Mouse (Mus musculus): ENCODE results near the gene Sepsecs. TPM values are rescaled to one million over a fixed set of nuclear protein-coding genes. Genes with fewer than 3 reads are reported as not detected.

Gene Sepsecs
- polyA plus RNA-seq, 1 experiment from 2014 or later: 9.0 TPM

- H3K36me3 ChIP-seq (ENCODE audit: insufficient read depth, low read length): peaks cover 16% of the 10 kb centered on the region
- H3K27me3 ChIP-seq (replicated peaks; ENCODE audit: insufficient read depth, low read length): no peaks in the 10 kb centered on the region
- H3K9ac ChIP-seq (replicated peaks; ENCODE audit: low read depth): no peak overlapping the region
- H3K4me3 ChIP-seq (ENCODE audit: low read depth, low read length): no peak overlapping the region
- WGBS: 91% methylated on average over 7 of the region's 7 CpGs
- H3K4me2 ChIP-seq (replicated peaks; ENCODE audit: low read depth, low read length): no peak overlapping the region
- H3K4me1 ChIP-seq (ENCODE audit: insufficient read depth, low read depth, low read length): no peaks in the 10 kb centered on the region
- TF ChIP-seq CTCF (IDR thresholded peaks at IDR 0.05): no peak
- no peaks in the 10 kb centered on the region for H3K9me3 ChIP-seq (ENCODE audit: low read length)
- H3K27ac ChIP-seq (ENCODE audit: low read length): no peak overlapping the region
- no peak for ATAC-seq
- no peak for DNase-seq (ENCODE audit: low spot score)
These were observed 16.9 kb downstream of the Sepsecs start for GRCm38 (mm10) chr5:52652606-52653005.

- ATAC-seq (no peak), DNase-seq (ENCODE audit: low spot score) (no peak)
- no peaks in the 10 kb centered on the region for H3K9me3 ChIP-seq (ENCODE audit: low read length)
- peaks cover 16% of the 10 kb centered on the region for H3K36me3 ChIP-seq (ENCODE audit: insufficient read depth, low read length)
- no peak overlapping the region for H3K9ac ChIP-seq (replicated peaks; ENCODE audit: low read depth)
- H3K4me3 ChIP-seq (ENCODE audit: low read depth, low read length): no peak overlapping the region
- no peak overlapping the region for H3K4me2 ChIP-seq (replicated peaks; ENCODE audit: low read depth, low read length)
- H3K27ac ChIP-seq (ENCODE audit: low read length): no peak overlapping the region
- no peak for TF ChIP-seq EP300 (IDR thresholded peaks at IDR 0.05)
- TF ChIP-seq CTCF (IDR thresholded peaks at IDR 0.05): no peak
- 92% methylated on average over 1 of the region's 1 CpGs for WGBS
- H3K27me3 ChIP-seq (replicated peaks; ENCODE audit: insufficient read depth, low read length): no peaks in the 10 kb centered on the region
- H3K4me1 ChIP-seq (ENCODE audit: insufficient read depth, low read depth, low read length): no peaks in the 10 kb centered on the region
These were observed 17.4 kb downstream of the Sepsecs start for GRCm38 (mm10) chr5:52652086-52652485.

- no peak overlapping the region for H3K4me3 ChIP-seq (ENCODE audit: low read depth, low read length)
- no peak overlapping the region for H3K9ac ChIP-seq (replicated peaks; ENCODE audit: low read depth)
- peaks cover 28% of the 10 kb centered on the region for H3K36me3 ChIP-seq (ENCODE audit: insufficient read depth, low read length)
- no peak for DNase-seq (ENCODE audit: low spot score)
- ATAC-seq: no peak
- WGBS: 55% methylated on average over 9 of the region's 9 CpGs
- TF ChIP-seq EP300 (IDR thresholded peaks at IDR 0.05): no peak
- TF ChIP-seq CTCF (IDR thresholded peaks at IDR 0.05): no peak
- no peak overlapping the region for H3K4me2 ChIP-seq (replicated peaks; ENCODE audit: low read depth, low read length)
- H3K27ac ChIP-seq (ENCODE audit: low read length): no peak overlapping the region
- no peaks in the 10 kb centered on the region for H3K9me3 ChIP-seq (ENCODE audit: low read length)
- no peaks in the 10 kb centered on the region for H3K27me3 ChIP-seq (replicated peaks; ENCODE audit: insufficient read depth, low read length)
- H3K4me1 ChIP-seq (ENCODE audit: insufficient read depth, low read depth, low read length): no peaks in the 10 kb centered on the region
These were observed 25.3 kb downstream of the Sepsecs start for GRCm38 (mm10) chr5:52643947-52644840.

- H3K9ac ChIP-seq (replicated peaks; ENCODE audit: low read depth): no peak overlapping the region
- H3K4me2 ChIP-seq (replicated peaks; ENCODE audit: low read depth, low read length): no peak overlapping the region
- H3K27me3 ChIP-seq (replicated peaks; ENCODE audit: insufficient read depth, low read length): no peaks in the 10 kb centered on the region
- no peaks in the 10 kb centered on the region for H3K4me1 ChIP-seq (ENCODE audit: insufficient read depth, low read depth, low read length)
- DNase-seq (ENCODE audit: low spot score) (no peak), ATAC-seq (no peak)
- no peak overlapping the region for H3K27ac ChIP-seq (ENCODE audit: low read length)
- peaks cover 28% of the 10 kb centered on the region for H3K36me3 ChIP-seq (ENCODE audit: insufficient read depth, low read length)
- no peaks in the 10 kb centered on the region for H3K9me3 ChIP-seq (ENCODE audit: low read length)
- 91% methylated on average over 6 of the region's 6 CpGs for WGBS
- TF ChIP-seq EP300 (IDR thresholded peaks at IDR 0.05): no peak
- TF ChIP-seq CTCF (IDR thresholded peaks at IDR 0.05): no peak
- no peak overlapping the region for H3K4me3 ChIP-seq (ENCODE audit: low read depth, low read length)
These were observed 27.8 kb downstream of the Sepsecs start for GRCm38 (mm10) chr5:52641736-52642135.

GRCm38 (mm10) chr5:52638916-52639315, 30.6 kb downstream of the Sepsecs start:
- no peak overlapping the region for H3K27ac ChIP-seq (ENCODE audit: low read length)
- H3K4me1 ChIP-seq (ENCODE audit: insufficient read depth, low read depth, low read length): no peaks in the 10 kb centered on the region
- H3K36me3 ChIP-seq (ENCODE audit: insufficient read depth, low read length): peaks cover 19% of the 10 kb centered on the region; the same call in 1 of the 2 replicates
- no peak overlapping the region for H3K9ac ChIP-seq (replicated peaks; ENCODE audit: low read depth)
- no peaks in the 10 kb centered on the region for H3K27me3 ChIP-seq (replicated peaks; ENCODE audit: insufficient read depth, low read length)
- ATAC-seq: no peak
- TF ChIP-seq EP300 (IDR thresholded peaks at IDR 0.05) (no peak), CTCF (IDR thresholded peaks at IDR 0.05) (no peak)
- no peak overlapping the region for H3K4me3 ChIP-seq (ENCODE audit: low read depth, low read length)
- no peaks in the 10 kb centered on the region for H3K9me3 ChIP-seq (ENCODE audit: low read length)
- no peak overlapping the region for H3K4me2 ChIP-seq (replicated peaks; ENCODE audit: low read depth, low read length)
- no peak for DNase-seq (ENCODE audit: low spot score)
- 76% methylated on average over 8 of the region's 8 CpGs for WGBS

GRCm38 (mm10) chr5:52638006-52638405, 31.5 kb downstream of the Sepsecs start:
- no peaks in the 10 kb centered on the region for H3K27me3 ChIP-seq (replicated peaks; ENCODE audit: insufficient read depth, low read length)
- H3K4me3 ChIP-seq (ENCODE audit: low read depth, low read length): no peak overlapping the region
- H3K27ac ChIP-seq (ENCODE audit: low read length): no peak overlapping the region
- H3K9ac ChIP-seq (replicated peaks; ENCODE audit: low read depth): no peak overlapping the region
- DNase-seq (ENCODE audit: low spot score): no peak
- H3K4me2 ChIP-seq (replicated peaks; ENCODE audit: low read depth, low read length): no peak overlapping the region
- TF ChIP-seq CTCF (IDR thresholded peaks at IDR 0.05): no peak
- TF ChIP-seq EP300 (IDR thresholded peaks at IDR 0.05): no peak
- no peaks in the 10 kb centered on the region for H3K9me3 ChIP-seq (ENCODE audit: low read length)
- H3K36me3 ChIP-seq (ENCODE audit: insufficient read depth, low read length): peaks cover 11% of the 10 kb centered on the region; the same call in 1 of the 2 replicates
- WGBS: 90% methylated on average over 7 of the region's 7 CpGs
- H3K4me1 ChIP-seq (ENCODE audit: insufficient read depth, low read depth, low read length): no peaks in the 10 kb centered on the region
- ATAC-seq: no peak
